Mouse (Mus musculus): ENCODE results near the gene Arhgap19.

The Arhgap19 gene

GRCm38 (mm10) chr19:41831718-41832391, 30.0 kb upstream of the Arhgap19 start:
- DNase-seq (ENCODE audit: low spot score) = no peak

- DNase-seq (ENCODE audit: low spot score) = peak; percentile 17
These were observed 29.3 kb upstream of the Arhgap19 start for GRCm38 (mm10) chr19:41831101-41831570.

- peak; percentile 74 for DNase-seq (ENCODE audit: low spot score)
These were observed 28.5 kb upstream of the Arhgap19 start for GRCm38 (mm10) chr19:41830106-41831031.

- peak; percentile 89 for DNase-seq (ENCODE audit: low spot score)
These were observed 27.7 kb upstream of the Arhgap19 start, which contains the start of gene Frat1 for GRCm38 (mm10) chr19:41829381-41830105. Gene Frat1 (plus strand): TSS chr19:41829970.

- no peak for DNase-seq (ENCODE audit: low spot score)
These were observed 27.1 kb upstream of the Arhgap19 start for GRCm38 (mm10) chr19:41828941-41829340.

- DNase-seq (ENCODE audit: low spot score) = no peak
These were observed 24.7 kb upstream of the Arhgap19 start for GRCm38 (mm10) chr19:41826529-41826928.

GRCm38 (mm10) chr19:41824950-41825349, 23.1 kb upstream of the Arhgap19 start:
- no peak for DNase-seq (ENCODE audit: low spot score)

- DNase-seq (ENCODE audit: low spot score) = no peak
These were observed 20.7 kb upstream of the Arhgap19 start for GRCm38 (mm10) chr19:41822589-41822988.

GRCm38 (mm10) chr19:41821436-41821835, 19.6 kb upstream of the Arhgap19 start:
- DNase-seq (ENCODE audit: low spot score) = peak; percentile 50

GRCm38 (mm10) chr19:41818749-41819148, 16.9 kb upstream of the Arhgap19 start:
- no peak for DNase-seq (ENCODE audit: low spot score)

- DNase-seq (ENCODE audit: low spot score) = no peak
These were observed 15.5 kb upstream of the Arhgap19 start for GRCm38 (mm10) chr19:41817325-41817724.

GRCm38 (mm10) chr19:41816915-41817314, 15.1 kb upstream of the Arhgap19 start:
- no peak for DNase-seq (ENCODE audit: low spot score)

- no peak for DNase-seq (ENCODE audit: low spot score)
These were observed 14.6 kb upstream of the Arhgap19 start for GRCm38 (mm10) chr19:41816410-41816809.

- DNase-seq (ENCODE audit: low spot score) = no peak
These were observed 11.5 kb upstream of the Arhgap19 start for GRCm38 (mm10) chr19:41813374-41813773.

- no peak for DNase-seq (ENCODE audit: low spot score)
These were observed 10.7 kb upstream of the Arhgap19 start for GRCm38 (mm10) chr19:41812525-41812924.

- peak; percentile 32 for DNase-seq (ENCODE audit: low spot score)
These were observed 8.2 kb upstream of the Arhgap19 start for GRCm38 (mm10) chr19:41810074-41810473.

GRCm38 (mm10) chr19:41808104-41808634, 6.3 kb upstream of the Arhgap19 start:
- no peak for DNase-seq (ENCODE audit: low spot score)

GRCm38 (mm10) chr19:41807497-41807896, 5.7 kb upstream of the Arhgap19 start:
- no peak for DNase-seq (ENCODE audit: low spot score)

GRCm38 (mm10) chr19:41805831-41806230, 4.0 kb upstream of the Arhgap19 start:
- DNase-seq (ENCODE audit: low spot score) = no peak

- DNase-seq (ENCODE audit: low spot score) = no peak
These were observed 1.5 kb upstream of the Arhgap19 start for GRCm38 (mm10) chr19:41803322-41803721.

- DNase-seq (ENCODE audit: low spot score) = no peak
These were observed 683 bp downstream of the Arhgap19 start for GRCm38 (mm10) chr19:41800986-41801741.

Data from lung, postnatal 25 days (tissue).